Mouse (Mus musculus): ENCODE measurements around the gene Rap2c.

DNA sequence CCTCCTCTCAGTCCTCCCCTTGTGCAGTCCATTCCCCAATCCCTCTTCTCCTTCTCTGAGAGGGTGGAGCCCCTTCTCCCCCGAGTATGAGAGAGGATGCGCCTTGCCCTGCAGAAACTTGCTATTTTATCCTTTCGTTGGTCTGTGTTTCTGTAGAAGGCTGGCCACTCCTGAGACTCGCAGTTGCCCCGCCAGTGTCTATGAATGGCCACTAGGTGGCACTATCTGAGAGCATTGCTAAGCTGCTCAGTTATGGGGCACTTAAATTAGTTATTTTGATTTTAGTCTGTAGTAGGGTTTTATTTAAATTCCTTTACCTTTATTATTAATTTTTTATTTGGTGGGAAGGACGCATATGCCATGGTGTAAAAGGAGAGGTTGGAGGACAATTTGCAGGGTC, 48.0 kb upstream of the Rap2c start:
- TF ChIP-seq POLR2AphosphoS2 (IDR thresholded peaks at IDR 0.05; ENCODE audit: insufficient read length, low read depth): no peak
- TF ChIP-seq SRF (IDR thresholded peaks at IDR 0.05; ENCODE audit: control insufficient read depth, insufficient read length, low read depth): no peak
- TF ChIP-seq POLR2A (IDR thresholded peaks at IDR 0.05; ENCODE audit: insufficient read length, low read depth): no peak
- TF ChIP-seq USF1 (IDR thresholded peaks at IDR 0.05; ENCODE audit: low read depth): no peak
- no peak for TF ChIP-seq MYOD1 (IDR thresholded peaks at IDR 0.05; ENCODE audit: control insufficient read depth in 1 of 3, insufficient read length in 2 of 3, low read depth in 2 of 3)
- no peak for TF ChIP-seq E2F4 (IDR thresholded peaks at IDR 0.05; ENCODE audit: insufficient read depth)
- no peak for TF ChIP-seq MAX (IDR thresholded peaks at IDR 0.05; ENCODE audit: low read depth)
- no peak for TF ChIP-seq CEBPB (IDR thresholded peaks at IDR 0.05; ENCODE audit: insufficient read depth, poor library complexity, severe bottlenecking)
- TF ChIP-seq TCF12 (IDR thresholded peaks at IDR 0.05; ENCODE audit: insufficient read depth, poor library complexity, severe bottlenecking): no peak
- no peak for TF ChIP-seq TCF3 (IDR thresholded peaks at IDR 0.05; ENCODE audit: insufficient read length, low read depth)
- TF ChIP-seq MYOG (IDR thresholded peaks at IDR 0.05; ENCODE audit: control insufficient read depth in 1 of 3, insufficient read depth in 1 of 3, insufficient read length in 2 of 3, low read depth in 2 of 3): no peak
- TF ChIP-seq REST (IDR thresholded peaks at IDR 0.05; ENCODE audit: insufficient read depth, insufficient read length): no peak
